17 mouse cellular contexts compared by ENCODE assay signal in genomic region chr14:114954287-114954686, GRCm38 (mm10).
"Had no signal": no experiment of that assay in that cellular context is flagged by ENCODE, and none has a peak within 500 bp of the region (broad histone marks: within the 10 kb centered on the region; RNA-seq: fewer than 3 reads in every experiment).

No protein-coding gene starts in this region.

- H3K4me1 ChIP-seq: liver, embryonic 15.5 days; lung, embryonic 15.5 days; stomach, embryonic 15.5 days had no signal

- H3K4me2 ChIP-seq: liver, embryonic 15.5 days; lung, embryonic 15.5 days; midbrain, embryonic 13.5 days; neural tube, embryonic 12.5 days; stomach, embryonic 15.5 days had no signal

- DNase-seq: liver, postnatal 0 days; lung, adult 2 months; lung, postnatal 14 days; lung, postnatal 36 days; right cerebral cortex, postnatal 14 days; thymus, adult 2 months; thymus, postnatal 25 days had no signal

- H3K9me3 ChIP-seq: liver, embryonic 15.5 days; lung, embryonic 15.5 days; megakaryocyte, embryonic 14.5 days; midbrain, embryonic 13.5 days; neural tube, embryonic 12.5 days; stomach, embryonic 15.5 days had no signal

- H3K9ac ChIP-seq: liver, embryonic 15.5 days; liver, postnatal 0 days; lung, embryonic 15.5 days; midbrain, embryonic 13.5 days; neural tube, embryonic 12.5 days; stomach, embryonic 15.5 days had no signal

- H3K27ac ChIP-seq: liver, embryonic 15.5 days; lung, embryonic 15.5 days; macrophage; midbrain, embryonic 13.5 days; neural tube, embryonic 12.5 days; stomach, embryonic 15.5 days; stomach, postnatal 0 days had no signal

- H3K36me3 ChIP-seq: liver, embryonic 15.5 days; lung, embryonic 15.5 days; midbrain, embryonic 13.5 days; neural tube, embryonic 12.5 days; stomach, embryonic 15.5 days had no signal

- H3K4me3 ChIP-seq: liver, embryonic 15.5 days; lung, embryonic 15.5 days; megakaryocyte, embryonic 14.5 days; midbrain, embryonic 13.5 days; neural tube, embryonic 12.5 days; stomach, embryonic 15.5 days had no signal

- ATAC-seq: liver, postnatal 0 days; lung, postnatal 0 days; midbrain, embryonic 13.5 days; midbrain, embryonic 16.5 days had no signal

- H3K27me3 ChIP-seq: liver, embryonic 15.5 days; lung, embryonic 15.5 days; megakaryocyte, embryonic 14.5 days; neural tube, embryonic 12.5 days; stomach, embryonic 15.5 days had no signal
